ENCODE assay signal across 24 mouse cellular contexts in genomic region chr1:177645327-177645726, GRCm38 (mm10).
DNase-seq lines count a peak whose midpoint lies in the region; ATAC-seq and TF ChIP-seq lines count a peak whose summit lies in the region.
"Had no signal": no experiment of that assay in that cellular context is flagged by ENCODE, and none has a peak within 500 bp of the region (broad histone marks: within the 10 kb centered on the region; RNA-seq: fewer than 3 reads in every experiment).

No protein-coding gene starts in this region.

- H3K27me3 ChIP-seq in hindbrain, postnatal 0 days (ENCODE audit: insufficient read depth, low read length): no peaks in the 10 kb centered on the region
- H3K27me3 ChIP-seq in hindbrain, embryonic 12.5 days: no peaks in the 10 kb centered on the region
- no peaks in the 10 kb centered on the region for H3K27me3 ChIP-seq in kidney, embryonic 16.5 days (ENCODE audit: insufficient read depth, low read length)
- H3K27me3 ChIP-seq: forebrain, embryonic 15.5 days; heart, embryonic 12.5 days; heart, embryonic 15.5 days had no signal

- peak; percentile 45 to 64 for DNase-seq in cerebellum, postnatal 10 days
- no peak for DNase-seq in cerebellum, postnatal 36 days
- DNase-seq in hindbrain, postnatal 0 days (ENCODE audit: low spot score): no peak
- DNase-seq in kidney, adult 9 months: no peak
- DNase-seq in retina, postnatal 1 day: peak; percentile 78
- no peak for DNase-seq in adrenal gland, postnatal 36 days
- DNase-seq: adrenal gland, adult 8-10 months; adrenal gland, postnatal 25 days; cerebellum, adult 11 months; cerebellum, adult 2 months; cerebellum, adult 9-11 months; gastrocnemius, postnatal 25 days; heart, adult 18-20 months; heart, postnatal 10 days; heart, postnatal 36 days had no signal

- TF ChIP-seq CTCF in hindbrain, postnatal 0 days (IDR thresholded peaks at IDR 0.05; ENCODE audit: low read depth): no peak

- no peaks in the 10 kb centered on the region for H3K9me3 ChIP-seq in hindbrain, postnatal 0 days (ENCODE audit: low read length)
- no peaks in the 10 kb centered on the region for H3K9me3 ChIP-seq in hindbrain, embryonic 12.5 days (replicated peaks)
- H3K9me3 ChIP-seq in kidney, embryonic 16.5 days (ENCODE audit: low read length): no peaks in the 10 kb centered on the region
- H3K9me3 ChIP-seq: forebrain, embryonic 10.5 days; forebrain, embryonic 15.5 days; heart, embryonic 12.5 days; heart, embryonic 15.5 days; hindbrain, embryonic 13.5 days had no signal

- H3K4me3 ChIP-seq in hindbrain, postnatal 0 days (ENCODE audit: low read length): no peak overlapping the region
- H3K4me3 ChIP-seq in hindbrain, embryonic 12.5 days: no peak overlapping the region
- H3K4me3 ChIP-seq in kidney, embryonic 16.5 days (ENCODE audit: low read length): no peak overlapping the region
- H3K4me3 ChIP-seq: forebrain, embryonic 10.5 days; forebrain, embryonic 15.5 days; heart, embryonic 12.5 days; heart, embryonic 15.5 days; hindbrain, embryonic 13.5 days had no signal

- no peaks in the 10 kb centered on the region for H3K36me3 ChIP-seq in hindbrain, postnatal 0 days (ENCODE audit: insufficient read depth, low read length)
- no peaks in the 10 kb centered on the region for H3K36me3 ChIP-seq in hindbrain, embryonic 12.5 days
- no peaks in the 10 kb centered on the region for H3K36me3 ChIP-seq in kidney, embryonic 16.5 days (ENCODE audit: insufficient read depth, low read length)
- H3K36me3 ChIP-seq: forebrain, embryonic 10.5 days; forebrain, embryonic 15.5 days; heart, embryonic 12.5 days; heart, embryonic 15.5 days; hindbrain, embryonic 13.5 days had no signal

- WGBS in hindbrain, postnatal 0 days: 53% methylated on average over 4 of the region's 4 CpGs
- 69% methylated on average over 4 of the region's 4 CpGs for WGBS in hindbrain, embryonic 12.5 days
- WGBS in kidney, embryonic 16.5 days: 21% methylated on average over 4 of the region's 4 CpGs

- H3K4me2 ChIP-seq in hindbrain, postnatal 0 days (ENCODE audit: low read depth, low read length): no peak overlapping the region
- no peak overlapping the region for H3K4me2 ChIP-seq in hindbrain, embryonic 12.5 days (replicated peaks)
- H3K4me2 ChIP-seq in kidney, embryonic 16.5 days (replicated peaks; ENCODE audit: low read depth, low read length): no peak overlapping the region
- H3K4me2 ChIP-seq: forebrain, embryonic 15.5 days; heart, embryonic 12.5 days; heart, embryonic 15.5 days; hindbrain, embryonic 13.5 days had no signal

- 0 out of 2 replicates have a peak overlapping the region, but pooled peaks have one; percentile 49 for H3K27ac ChIP-seq in hindbrain, postnatal 0 days
- no peak overlapping the region for H3K27ac ChIP-seq in hindbrain, embryonic 12.5 days
- H3K27ac ChIP-seq in kidney, embryonic 16.5 days (ENCODE audit: low read length): no peak overlapping the region
- H3K27ac ChIP-seq: forebrain, embryonic 15.5 days; heart, embryonic 15.5 days had no signal

- H3K4me1 ChIP-seq in hindbrain, postnatal 0 days (ENCODE audit: insufficient read depth, low read length): peaks cover under 1% of the 10 kb centered on the region; the same call in 1 of the 2 replicates
- peaks cover 11% of the 10 kb centered on the region for H3K4me1 ChIP-seq in hindbrain, embryonic 12.5 days
- peaks cover 26% of the 10 kb centered on the region for H3K4me1 ChIP-seq in kidney, embryonic 16.5 days (ENCODE audit: insufficient read depth, low read length)
- H3K4me1 ChIP-seq: heart, embryonic 15.5 days had no signal

- no peak overlapping the region for H3K9ac ChIP-seq in hindbrain, postnatal 0 days (replicated peaks; ENCODE audit: low read length)
- no peak overlapping the region for H3K9ac ChIP-seq in hindbrain, embryonic 12.5 days
- H3K9ac ChIP-seq in kidney, embryonic 16.5 days (replicated peaks; ENCODE audit: low read length): no peak overlapping the region
- H3K9ac ChIP-seq: forebrain, embryonic 15.5 days; heart, embryonic 12.5 days; heart, embryonic 15.5 days; hindbrain, embryonic 13.5 days had no signal

- ATAC-seq in hindbrain, postnatal 0 days: no peak
- no peak for ATAC-seq in hindbrain, embryonic 12.5 days (ENCODE audit: low FRiP score)
- ATAC-seq in kidney, embryonic 16.5 days (ENCODE audit: low FRiP score, low TSS enrichment): peak; percentile 24; the same call in 1 of the 2 replicates
- ATAC-seq: activated CD4-positive, CD25-positive, alpha-beta regulatory T cell, adult 4 months; forebrain, embryonic 15.5 days; inflammation-experienced regulatory T-cells, adult 6 months had no signal

Comparison
In these comparisons a context has a peak if more than half of its experiments do, and no peak if none do; other contexts are left out.
1. DNase-seq: peak in cerebellum, postnatal 10 days (2 of 2) and retina, postnatal 1 day (single experiment); none in cerebellum, postnatal 36 days (0 of 2), hindbrain, postnatal 0 days (single experiment), kidney, adult 9 months (single experiment) and adrenal gland, postnatal 36 days (0 of 2).